In the genomic region with DNA sequence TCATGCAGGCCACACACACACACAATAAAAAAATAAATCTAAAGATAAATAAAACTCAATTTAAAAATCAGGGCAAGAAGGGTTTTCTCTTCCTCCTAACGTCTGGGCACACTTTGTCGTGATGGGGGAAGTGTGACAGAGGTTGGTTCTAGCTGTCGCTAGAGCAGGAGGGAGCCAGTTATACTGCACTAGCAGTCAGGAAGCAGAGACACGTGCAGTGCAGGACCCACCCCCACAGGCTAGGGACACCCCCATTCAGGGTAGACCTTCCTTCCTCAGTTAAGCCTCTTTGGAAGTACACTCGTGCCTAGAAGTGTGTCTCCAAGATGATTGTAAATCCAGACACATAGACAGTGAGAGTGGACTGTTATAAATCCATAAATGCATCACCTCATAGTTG, we compare ENCODE assay signal across 25 mouse cellular contexts. TPM values are rescaled to one million over a fixed set of nuclear protein-coding genes. Genes with fewer than 3 reads are reported as not detected.
DNase-seq lines count a peak whose midpoint lies in the region; ATAC-seq and TF ChIP-seq lines count a peak whose summit lies in the region.
"Had no signal": no experiment of that assay in that cellular context is flagged by ENCODE, and none has a peak within 500 bp of the region (broad histone marks: within the 10 kb centered on the region; RNA-seq: fewer than 3 reads in every experiment).

No protein-coding gene starts in this region.

- dilution Hi-C loops in CH12.LX (cut with MboI; ENCODE audit: extremely low pct_ligation_motif_present, extremely low pct_unique_long_range_greater_than_20kb, low sequenced_read_pairs), result no loop called here

- TF ChIP-seq RAD21 in CH12.LX (IDR thresholded peaks at IDR 0.05; ENCODE audit: low read depth, low read length), result no peak

- no peak for TF ChIP-seq CTCF in CH12.LX (conservative IDR thresholded peaks at IDR 0.05 in 1 of 2, IDR thresholded peaks at IDR 0.05 in 1 of 2; ENCODE audit: low read depth in 2 of 2, low read length in 2 of 2)

- H3K4me1 ChIP-seq in CH12.LX (ENCODE audit: control insufficient read depth in 1 of 2, insufficient read depth in 2 of 2), result peaks cover 12 to 52% of the 10 kb centered on the region in 2 experiments
- H3K4me1 ChIP-seq: embryonic facial prominence, embryonic 12.5 days; embryonic facial prominence, embryonic 15.5 days; heart, embryonic 10.5 days; heart, embryonic 13.5 days had no signal

- TF ChIP-seq POLR2A in CH12.LX (IDR thresholded peaks at IDR 0.05; ENCODE audit: low read depth, low read length), result no peak

- H3K9ac ChIP-seq in CH12.LX (ENCODE audit: insufficient read depth, low read depth), result no peak overlapping the region
- H3K9ac ChIP-seq: embryonic facial prominence, embryonic 12.5 days; embryonic facial prominence, embryonic 15.5 days; heart, embryonic 13.5 days; hindbrain, embryonic 14.5 days had no signal

- no peaks in the 10 kb centered on the region for H3K9me3 ChIP-seq in CH12.LX (replicated peaks; ENCODE audit: low read length)
- H3K9me3 ChIP-seq: embryonic facial prominence, embryonic 12.5 days; embryonic facial prominence, embryonic 15.5 days; heart, embryonic 10.5 days; heart, embryonic 13.5 days had no signal

- no peaks in the 10 kb centered on the region for H3K79me2 ChIP-seq in CH12.LX (replicated peaks; ENCODE audit: control insufficient read depth, extremely low read depth, insufficient read depth, poor library complexity, severe bottlenecking)

- peak; percentile 27 for DNase-seq in thymus, postnatal 14 days
- DNase-seq in thymus, postnatal 0 days (ENCODE audit: low spot score), result no peak
- no peak for DNase-seq in CH12.LX (ENCODE audit: extremely low read depth)
- DNase-seq in splenic B cell, adult 2 months (ENCODE audit: low read depth, low spot score), result peak; percentile 27
- DNase-seq in urinary bladder, postnatal 36 days (ENCODE audit: low spot score in 2 of 2), result no peak
- no peak for DNase-seq in gastrocnemius, postnatal 25 days
- DNase-seq in urinary bladder, postnatal 25 days (ENCODE audit: low spot score), result no peak
- DNase-seq: adrenal gland, adult 8-10 months; adrenal gland, postnatal 25 days; cerebellum, adult 11-12 months; cerebellum, adult 9-10 months; cerebellum, postnatal 25 days; gastrocnemius, postnatal 36 days; heart, adult 18-20 months; heart, postnatal 14 days; heart, postnatal 4 days had no signal

- no peaks in the 10 kb centered on the region for H3K27me3 ChIP-seq in CH12.LX (replicated peaks)
- no peaks in the 10 kb centered on the region for H3K27me3 ChIP-seq in splenic B cell, adult 2 months (ENCODE audit: control insufficient read depth, insufficient read depth, low read length, poor library complexity, severe bottlenecking)
- H3K27me3 ChIP-seq: embryonic facial prominence, embryonic 12.5 days; embryonic facial prominence, embryonic 15.5 days; heart, embryonic 13.5 days had no signal

- H3K36me3 ChIP-seq in CH12.LX (replicated peaks in 1 of 2; ENCODE audit: control insufficient read depth in 1 of 2, insufficient read depth in 1 of 2, low read length in 1 of 2), result peaks cover 3 to 6% of the 10 kb centered on the region in 2 experiments
- no peaks in the 10 kb centered on the region for H3K36me3 ChIP-seq in splenic B cell, adult 2 months (ENCODE audit: control insufficient read depth, insufficient read depth, low read length, poor library complexity, severe bottlenecking)

- in situ Hi-C loops in CH12.LX (cut with MboI; ENCODE audit: low pct_ligation_motif_present, low pct_unique_long_range_greater_than_20kb, low sequenced_read_pairs), result no loop called here

- no peak overlapping the region for H3K4me3 ChIP-seq in CH12.LX (replicated peaks in 1 of 3; ENCODE audit: low read depth in 2 of 3, low read length in 2 of 3, poor library complexity in 1 of 3)
- H3K4me3 ChIP-seq: embryonic facial prominence, embryonic 12.5 days; embryonic facial prominence, embryonic 15.5 days; heart, embryonic 10.5 days; heart, embryonic 13.5 days had no signal

- ATAC-seq in inflammation-experienced regulatory T-cells, adult 6 months, result peak; percentile 34
- ATAC-seq: forebrain, embryonic 14.5 days; hindbrain, postnatal 0 days; intestine, postnatal 0 days had no signal

- no peak for TF ChIP-seq EP300 in CH12.LX (IDR thresholded peaks at IDR 0.05; ENCODE audit: low read length)

- H3K27ac ChIP-seq in CH12.LX (ENCODE audit: insufficient read depth, low read depth), result no peak overlapping the region
- H3K27ac ChIP-seq: embryonic facial prominence, embryonic 12.5 days; embryonic facial prominence, embryonic 15.5 days; heart, embryonic 10.5 days; heart, embryonic 13.5 days; hindbrain, embryonic 14.5 days; hindbrain, postnatal 0 days had no signal

- no peak overlapping the region for H3K4me2 ChIP-seq in CH12.LX (ENCODE audit: insufficient read depth, low read depth, poor library complexity, severe bottlenecking)
- H3K4me2 ChIP-seq: embryonic facial prominence, embryonic 12.5 days; embryonic facial prominence, embryonic 15.5 days; heart, embryonic 13.5 days; hindbrain, embryonic 14.5 days had no signal

TF ChIP-seq in CH12.LX, 34 proteins besides CTCF, POLR2A, EP300 and RAD21:
- TF ChIP-seq MXI1 (IDR thresholded peaks at IDR 0.05; ENCODE audit: low read depth, low read length) (no peak), NRF1 (IDR thresholded peaks at IDR 0.05; ENCODE audit: low read depth, low read length) (no peak), CHD2 (IDR thresholded peaks at IDR 0.05; ENCODE audit: low read length) (no peak), BHLHE40 (IDR thresholded peaks at IDR 0.05; ENCODE audit: low read depth, low read length) (peak; percentile 42), POLR2AphosphoS2 (IDR thresholded peaks at IDR 0.05; ENCODE audit: low read depth, low read length) (no peak)

RNA-seq across cellular contexts. Expression of a gene that starts 12.6 kb away (rescaled TPM):
- polyA plus RNA-seq in thymus, postnatal 0 days (2015; fragmentation: Nextera tagmentation; extraction: Ambion mirVana), result 0.76 and 0.88 TPM in 2 replicates
- 3.2 and 3.7 TPM in 2 replicates for total RNA-seq in CH12.LX (2012; rRNA removed)
- 1.5 and 1.7 TPM in 2 replicates for total RNA-seq in CH12.LX (2014; rRNA removed)
- polyA plus RNA-seq in CH12.LX (2012; ENCODE audit: insufficient read length, low read depth), result 2.6 and 3.2 TPM in 2 replicates
- under 1 TPM; 0.12 to 0.57 (median 0.24) TPM for polyA plus RNA-seq in inflammation-experienced regulatory T-cells, adult 6 months (2017; shearing (Covaris generic))
- 1 to 10 TPM; 1.8 to 2.6 TPM for total RNA-seq in gastrocnemius, postnatal 25 days (2021)

RNA-seq across cellular contexts. Expression of a gene that starts 18.7 kb away (rescaled TPM):
- 1,296 and 1,346 TPM in 2 replicates for polyA plus RNA-seq in thymus, postnatal 0 days (2015; fragmentation: Nextera tagmentation; extraction: Ambion mirVana)
- total RNA-seq in CH12.LX (2012; rRNA removed), result 3,875 and 4,003 TPM in 2 replicates
- total RNA-seq in CH12.LX (2014; rRNA removed), result 5,433 and 7,521 TPM in 2 replicates
- polyA plus RNA-seq in CH12.LX (2012; ENCODE audit: insufficient read length, low read depth), result 3,182 and 3,281 TPM in 2 replicates
- 1,000 to 10,000 TPM; 1,095 to 1,593 (median 1,512) TPM for polyA plus RNA-seq in inflammation-experienced regulatory T-cells, adult 6 months (2017; shearing (Covaris generic))
- total RNA-seq in gastrocnemius, postnatal 25 days (2021), result 100 to 1,000 TPM; 203 to 249 TPM

RNA-seq across cellular contexts. Expression of a gene that starts 18.9 kb away (rescaled TPM):
- polyA plus RNA-seq in thymus, postnatal 0 days (2015; fragmentation: Nextera tagmentation; extraction: Ambion mirVana), result 1.4 and 1.6 TPM in 2 replicates
- total RNA-seq in CH12.LX (2012; rRNA removed), result 3.4 and 5.0 TPM in 2 replicates
- total RNA-seq in CH12.LX (2014; rRNA removed), result 7.3 and 13.0 TPM in 2 replicates
- polyA plus RNA-seq in CH12.LX (2012; ENCODE audit: insufficient read length, low read depth), result 21.8 and 31.3 TPM in 2 replicates
- polyA plus RNA-seq in inflammation-experienced regulatory T-cells, adult 6 months (2017; shearing (Covaris generic)), result 1 to 10 TPM in 2 of 3 experiments, under 1 TPM in 1; 0.86 to 2.4 (median 1.4) TPM
- 1 to 10 TPM; 2.7 to 3.7 TPM for total RNA-seq in gastrocnemius, postnatal 25 days (2021)

Comparison
In these comparisons a context has a peak if more than half of its experiments do, and no peak if none do; other contexts are left out.
1. DNase-seq: peak in thymus, postnatal 14 days (single experiment) and splenic B cell, adult 2 months (single experiment); none in thymus, postnatal 0 days (single experiment), CH12.LX (single experiment), urinary bladder, postnatal 36 days (0 of 2), gastrocnemius, postnatal 25 days (single experiment) and urinary bladder, postnatal 25 days (single experiment).